Mouse (Mus musculus) lung, adult 2 months (tissue): Measurements from ENCODE around the gene Zbtb42. TPM values are rescaled to one million over a fixed set of nuclear protein-coding genes. Genes with fewer than 3 reads are reported as not detected.

Experiments
- DNase-seq: peaks from one replicate; pipeline ENCODE4 v3.0.0; 2022
- H3K4me1 ChIP-seq: fragments of 200-500 bp; 2 replicates; pipeline ENCODE4 v1.6.1; 2011; ENCODE audit warnings: low read length; ENCODE audit not compliant: control insufficient read depth, insufficient read depth
- H3K4me3 ChIP-seq: fragments of 200-500 bp; replicated peaks from 2 replicates; pipeline ENCODE3; 2011; ENCODE audit warnings: low read depth, mild to moderate bottlenecking, control low read depth, low read length; ENCODE audit errors: extremely low read depth
- CTCF ChIP-seq: fragments of 200-500 bp; IDR thresholded peaks from 2 replicates; pipeline ENCODE4 v1.5.1; 2011; ENCODE audit warnings: mild to moderate bottlenecking, low read length, control low read depth; ENCODE audit not compliant: insufficient read depth
- POLR2A ChIP-seq: fragments of 200-500 bp; IDR thresholded peaks from 2 replicates; pipeline ENCODE4 v1.6.1; 2011; ENCODE audit warnings: low read depth, mild to moderate bottlenecking, control low read depth, low read length, borderline replicate concordance; ENCODE audit errors: extremely low read depth
- WGBS: fragments of 180-500 bp; shearing (Covaris S2); methylation state at CpG from one replicate; pipeline ENCODE4 v1.1.7; 2018; 5-methylcytosine and 5-hydroxymethylcytosine counted together
- polyA plus RNA-seq: library from polyadenylated mRNA; depleted of rRNA; stranded (reverse); fragments of >200 nt; gene quantifications from 2 replicates; pipeline ENCODE4 v1.2.3, GENCODE M21; 2012

Gene Zbtb42
- polyA plus RNA-seq, 1 experiment = 51.2 TPM

DNA sequence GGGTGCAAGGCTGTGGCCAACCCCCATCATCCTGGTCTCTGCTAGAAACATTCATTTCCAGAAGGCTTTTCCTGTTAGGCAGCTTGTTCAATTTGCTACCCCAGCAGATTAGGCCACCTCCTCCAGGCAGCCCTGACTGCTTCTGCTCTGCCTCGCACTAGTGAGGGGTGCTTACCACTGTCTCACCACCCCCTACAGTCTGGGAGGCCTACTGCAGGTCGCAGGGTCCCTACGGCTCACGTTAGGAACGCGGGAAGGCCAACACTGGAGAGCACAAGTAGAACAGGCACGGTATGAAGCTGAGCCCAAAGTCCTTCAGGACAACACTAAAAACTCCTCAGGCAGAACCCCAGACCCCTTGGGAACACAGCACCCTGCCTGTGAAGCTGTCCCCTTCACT, 6.7 kb upstream of the Zbtb42 start:
- WGBS = 74% methylated on average over 7 of the region's 7 CpGs
- no peak for DNase-seq
- H3K4me1 ChIP-seq = peaks cover 43% of the 10 kb centered on the region
- TF ChIP-seq POLR2A (no peak), CTCF (peak; percentile 20; the same call in 1 of the 2 replicates)
- H3K4me3 ChIP-seq = no peak overlapping the region

DNA sequence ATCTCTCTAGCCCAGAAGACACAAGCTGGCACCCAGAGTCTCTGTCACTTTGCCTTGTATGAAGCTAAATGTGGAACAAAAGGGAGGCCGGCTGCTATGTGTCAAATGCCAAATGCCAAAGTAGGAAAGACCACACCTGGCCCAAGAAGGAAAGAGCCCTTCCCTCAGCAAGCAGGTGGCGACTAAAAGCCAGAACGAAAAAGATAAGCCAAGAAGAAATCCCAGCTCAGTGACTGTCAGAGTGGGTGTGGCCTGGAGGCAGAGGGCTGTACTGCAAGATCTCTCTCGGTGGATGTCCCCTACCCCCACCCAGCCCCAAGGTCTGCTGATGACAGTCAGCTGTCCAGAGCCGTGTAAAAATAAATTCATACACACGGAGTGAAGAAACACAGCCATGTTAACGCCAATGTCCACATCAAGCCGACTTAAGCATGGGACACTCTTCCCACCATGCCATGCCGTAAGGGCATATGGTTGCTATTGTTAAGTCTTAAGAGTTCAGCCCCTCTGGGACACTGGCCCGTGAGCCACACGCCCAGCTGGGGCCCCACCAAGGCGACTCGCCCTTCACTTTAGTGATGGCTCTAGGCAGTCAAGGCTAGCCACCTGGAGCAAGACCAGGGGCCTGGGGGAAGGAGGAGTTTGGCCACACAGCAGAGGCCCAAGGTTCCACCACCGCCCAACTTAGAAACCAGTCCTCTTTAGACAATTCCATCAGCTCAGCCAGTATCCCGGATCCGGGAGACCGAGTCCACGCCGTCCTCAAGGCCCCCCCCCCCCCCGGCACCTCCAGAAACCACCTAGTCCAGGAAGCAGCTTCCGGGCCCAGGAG, 5.7 kb upstream of the Zbtb42 start:
- Histone ChIP-seq H3K4me3 (peak overlapping the region; percentile 75), H3K4me1 (peaks cover 39% of the 10 kb centered on the region)
- 2% methylated on average over 21 of the region's 21 CpGs for WGBS
- DNase-seq = no peak
- TF ChIP-seq CTCF (no peak), POLR2A (no peak)

- DNase-seq = no peak
- TF ChIP-seq CTCF (no peak), POLR2A (no peak)
- peaks cover 37% of the 10 kb centered on the region for H3K4me1 ChIP-seq
- 3% methylated on average over 68 of the region's 68 CpGs for WGBS
- H3K4me3 ChIP-seq = peak overlapping the region; percentile 75
These were observed 5.0 kb upstream of the Zbtb42 start for GRCm38 (mm10) chr12:112673576-112674091.

GRCm38 (mm10) chr12:112674132-112675011, 4.3 kb upstream of the Zbtb42 start, which contains the start of gene Akt1:
Akt1 (minus strand) TSS chr12:112674884.
- H3K4me3 ChIP-seq = peak within 1 kb of the TSS; percentile 75
- DNase-seq = peak; percentile 77
- TF ChIP-seq POLR2A = peak; percentile 45; the same call in 1 of the 2 replicates
- no peak for TF ChIP-seq CTCF
- WGBS = 4% methylated on average over 69 of the region's 70 CpGs
- peaks cover 33% of the 10 kb centered on the region for H3K4me1 ChIP-seq

DNA sequence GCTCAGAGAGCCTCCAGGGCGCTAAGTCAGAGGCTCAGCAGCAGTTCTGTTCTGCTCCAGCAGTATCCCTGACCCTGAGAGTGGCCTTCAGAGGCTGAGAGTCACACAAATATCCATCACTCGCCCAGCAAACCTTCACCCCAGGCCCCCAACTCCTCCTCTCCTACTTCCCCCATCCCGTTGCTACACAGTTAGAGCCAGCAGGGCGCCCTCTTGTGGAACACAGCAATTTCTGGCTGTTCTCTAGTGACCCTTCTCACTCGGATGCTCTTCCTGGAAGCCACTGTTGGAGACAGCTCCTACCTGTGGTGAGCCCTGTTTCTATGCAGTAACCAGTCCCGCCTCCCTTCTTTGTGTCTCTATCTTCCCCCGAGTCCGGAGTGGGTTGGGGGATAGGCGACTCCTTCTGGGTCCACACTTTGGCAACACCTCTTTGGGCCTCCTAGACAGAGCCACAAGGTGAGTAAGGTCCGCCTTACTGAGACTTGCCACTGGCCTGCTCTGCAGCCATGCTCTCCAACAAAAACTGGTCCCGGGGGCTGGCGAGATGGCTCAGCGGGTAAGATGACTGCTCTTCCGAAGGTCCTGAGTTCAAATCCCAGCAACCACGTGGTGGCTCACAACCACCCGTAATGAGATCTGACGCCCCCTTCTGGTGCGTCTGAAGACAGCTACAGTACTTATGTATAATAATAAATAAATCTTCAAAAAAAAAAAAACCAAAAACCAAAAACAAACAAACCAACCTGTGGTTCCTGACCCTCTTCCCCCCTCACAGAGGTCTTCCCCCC, 3.2 kb upstream of the Zbtb42 start:
- peaks cover 35% of the 10 kb centered on the region for H3K4me1 ChIP-seq
- 21% methylated on average over 18 of the region's 18 CpGs for WGBS
- H3K4me3 ChIP-seq = peak overlapping the region; percentile 6
- DNase-seq = peak; percentile 84
- no peak for TF ChIP-seq POLR2A
- TF ChIP-seq CTCF = peak; percentile 78

DNA sequence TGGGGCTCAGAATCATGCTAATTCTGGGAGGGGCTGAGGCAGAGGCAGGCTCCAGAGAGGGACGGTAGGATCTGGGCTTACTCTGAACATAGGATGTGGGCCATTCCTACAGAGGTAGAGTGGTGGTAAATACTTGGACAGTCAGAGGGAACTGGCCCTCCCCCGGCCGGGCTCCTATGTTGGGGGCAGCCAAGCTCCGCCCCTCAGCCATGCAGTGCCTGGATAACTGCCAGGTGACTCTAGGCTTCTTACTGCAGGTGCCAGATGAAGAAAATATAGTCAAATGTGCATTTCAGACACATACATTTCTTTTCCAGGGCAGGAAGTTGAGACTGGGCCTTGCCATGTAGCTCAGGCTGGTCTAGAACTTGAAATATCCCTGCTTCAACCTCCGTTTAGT, 1.6 kb upstream of the Zbtb42 start:
- no peak for TF ChIP-seq CTCF
- Histone ChIP-seq H3K4me3 (no peak overlapping the region), H3K4me1 (peaks cover 29% of the 10 kb centered on the region)
- no peak for DNase-seq
- WGBS = 52% methylated on average over 5 of the region's 5 CpGs

GRCm38 (mm10) chr12:112677943-112678554, 579 bp upstream of the Zbtb42 start:
- 32% methylated on average over 19 of the region's 19 CpGs for WGBS
- TF ChIP-seq CTCF (0 out of 2 replicates have a peak, but pooled peaks have one; percentile 14), POLR2A (no peak)
- peaks cover 22% of the 10 kb centered on the region for H3K4me1 ChIP-seq
- H3K4me3 ChIP-seq = peak overlapping the region; percentile 73
- no peak for DNase-seq

DNA sequence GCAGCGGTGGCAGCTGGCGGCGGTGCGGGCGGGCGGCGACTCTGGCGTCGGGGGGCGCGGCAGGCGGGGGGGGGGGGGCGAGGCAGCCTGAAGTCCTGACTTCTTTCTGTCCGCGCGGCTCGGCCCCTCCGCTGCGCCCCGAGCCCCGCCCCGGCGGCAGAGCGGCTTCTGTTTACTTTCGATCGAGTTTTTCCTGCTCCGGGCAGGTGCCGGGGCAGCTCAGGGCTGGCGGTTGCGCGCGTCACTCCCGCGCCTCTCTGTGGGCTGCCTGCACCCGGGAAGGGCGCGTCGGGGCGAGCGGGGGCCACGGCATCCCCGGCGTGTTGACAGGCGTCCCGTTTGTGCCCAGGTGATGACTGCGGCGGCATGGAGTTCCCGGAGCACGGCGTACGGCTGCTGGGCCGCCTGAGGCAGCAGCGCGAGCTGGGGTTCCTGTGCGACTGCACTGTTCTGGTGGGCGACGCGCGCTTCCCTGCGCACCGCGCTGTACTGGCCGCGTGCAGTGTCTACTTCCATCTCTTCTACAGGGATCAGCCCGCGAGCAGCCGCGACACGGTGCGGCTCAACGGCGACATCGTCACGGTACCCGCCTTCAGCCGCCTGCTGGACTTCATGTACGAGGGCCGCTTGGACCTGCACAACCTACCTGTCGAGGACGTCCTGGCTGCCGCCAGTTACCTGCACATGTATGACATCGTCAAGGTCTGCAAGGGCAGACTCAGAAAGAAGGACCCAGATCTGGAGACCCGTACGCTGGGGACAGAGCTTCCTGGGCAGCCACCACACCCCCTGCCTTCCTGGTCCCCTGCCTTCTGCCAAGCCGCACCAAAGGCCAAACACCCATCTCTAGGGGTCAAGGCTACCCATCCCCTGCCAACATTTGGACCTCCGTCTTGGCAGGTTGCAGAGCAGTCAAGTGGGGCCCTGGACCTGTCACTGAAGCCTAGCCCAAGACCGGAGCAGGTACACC, 684 bp downstream of the Zbtb42 start:
- TF ChIP-seq CTCF = 0 out of 2 replicates have a peak, but pooled peaks have one; percentile 1
- TF ChIP-seq POLR2A = no peak
- DNase-seq = peak; percentile 63
- H3K4me1 ChIP-seq = peaks cover 21% of the 10 kb centered on the region
- peak overlapping the region; percentile 73 for H3K4me3 ChIP-seq
- WGBS = 7% methylated on average over 81 of the region's 87 CpGs
